Mouse (Mus musculus) adrenal gland, adult 18-20 months (tissue): Measurements from ENCODE around the gene Sp100. TPM values are rescaled to one million over a fixed set of nuclear protein-coding genes. Genes with fewer than 3 reads are reported as not detected.

Experiments
- DNase-seq, 2 experiments: peaks; one replicate each; pipeline ENCODE4 v3.0.0; 2021 to 2022; ENCODE audit warnings: low spot score in 2 of 2
- microRNA-seq, 2 experiments: library from miRNA; unstranded; fragments of <30 nt; microRNA quantifications; one replicate each; pipeline ENCODE4 v1.2.0; 2021; ENCODE audit warnings: borderline number of aligned reads in 2 of 2
- total RNA-seq, 2 experiments: library from RNA; stranded (reverse); gene quantifications; 1 replicate in 1 of 2; 2 replicates in 1 of 2; pipeline ENCODE4 v1.2.3; 2021

The Sp100 gene
- total RNA-seq, 2 experiments from 2014 or later = 17.1 to 19.6 TPM

DNA sequence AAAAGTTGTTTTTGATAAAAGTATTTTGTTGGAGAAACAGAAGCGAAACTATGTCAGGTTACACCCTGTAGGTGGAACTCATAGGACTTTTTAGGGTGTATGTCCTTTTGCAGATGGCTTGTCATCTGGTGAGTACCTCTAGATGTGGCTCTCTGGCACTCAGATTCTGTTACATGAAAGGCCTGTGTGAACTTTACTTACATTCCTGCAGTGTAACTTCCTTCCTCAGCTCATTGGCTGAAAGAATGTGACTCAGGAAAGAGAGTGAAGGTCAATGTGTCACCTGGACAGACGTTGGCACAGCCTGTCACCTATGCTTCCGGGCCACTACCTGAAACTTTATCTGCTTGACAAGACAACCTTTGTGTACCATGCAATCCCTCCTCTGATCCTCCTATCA, 94.8 kb downstream of the Sp100 start:
- no peak for DNase-seq

DNA sequence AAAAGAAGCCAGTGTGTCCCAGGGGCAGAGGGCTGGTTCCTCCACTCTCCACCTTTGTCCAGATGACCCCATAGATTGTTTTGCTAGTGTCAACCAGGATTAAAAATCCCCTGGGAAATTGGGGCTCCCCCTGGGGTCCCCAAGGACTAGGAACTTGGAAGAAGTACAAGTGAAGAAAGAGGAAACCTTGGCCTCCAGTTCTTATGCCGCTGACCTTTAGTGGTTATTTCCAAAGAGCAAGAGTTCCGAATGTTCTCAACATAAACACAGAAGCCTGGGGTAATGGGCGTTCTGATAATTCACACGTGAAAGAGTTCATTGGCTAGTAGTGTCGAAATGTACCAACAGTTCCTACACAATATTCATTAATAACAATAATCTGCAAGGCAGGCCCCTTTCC, 96.7 kb downstream of the Sp100 start:
- no peak for DNase-seq

DNA sequence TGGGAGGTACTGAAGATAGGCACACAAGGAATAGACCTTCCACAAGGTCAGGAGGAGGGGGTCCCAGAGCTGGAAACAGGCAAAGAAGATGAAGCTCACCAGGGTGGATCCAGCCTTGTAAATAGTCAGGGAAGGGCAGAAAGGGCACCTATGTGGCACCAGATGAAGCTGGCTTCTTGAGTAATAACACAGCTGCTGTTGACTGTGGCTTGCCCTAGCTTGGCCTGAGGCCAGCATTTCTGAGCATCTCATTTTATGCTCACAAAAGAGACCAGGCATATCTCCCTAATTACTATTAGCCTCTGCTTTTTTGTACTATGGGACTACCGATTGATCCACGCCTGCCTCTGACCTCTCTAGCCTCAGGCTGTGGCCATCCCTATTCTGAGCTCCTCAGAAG, 100.0 kb downstream of the Sp100 start:
- no peak for DNase-seq

GRCm38 (mm10) chr1:85750650-85751049, 100.9 kb downstream of the Sp100 start:
- no peak for DNase-seq

DNA sequence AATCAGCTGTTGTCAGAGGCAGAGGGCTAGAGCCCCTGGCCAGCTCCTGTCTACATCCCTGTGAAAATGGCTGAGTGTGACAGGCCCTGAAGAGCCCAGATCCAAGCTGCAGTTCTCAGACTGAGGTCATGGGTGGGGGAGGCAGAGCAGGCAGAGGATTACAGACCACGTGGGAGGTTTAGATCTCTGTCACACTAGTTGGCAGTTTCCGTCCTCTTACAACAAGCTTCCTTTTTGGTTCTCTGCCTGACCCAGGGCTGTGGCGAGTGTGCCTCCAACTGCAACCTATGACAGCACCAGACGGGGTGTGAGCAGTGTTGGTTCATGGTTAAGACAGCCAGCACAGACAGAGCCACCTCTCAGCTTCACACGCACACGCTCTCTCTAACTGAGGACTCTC, 101.7 kb downstream of the Sp100 start:
- DNase-seq = no peak

DNA sequence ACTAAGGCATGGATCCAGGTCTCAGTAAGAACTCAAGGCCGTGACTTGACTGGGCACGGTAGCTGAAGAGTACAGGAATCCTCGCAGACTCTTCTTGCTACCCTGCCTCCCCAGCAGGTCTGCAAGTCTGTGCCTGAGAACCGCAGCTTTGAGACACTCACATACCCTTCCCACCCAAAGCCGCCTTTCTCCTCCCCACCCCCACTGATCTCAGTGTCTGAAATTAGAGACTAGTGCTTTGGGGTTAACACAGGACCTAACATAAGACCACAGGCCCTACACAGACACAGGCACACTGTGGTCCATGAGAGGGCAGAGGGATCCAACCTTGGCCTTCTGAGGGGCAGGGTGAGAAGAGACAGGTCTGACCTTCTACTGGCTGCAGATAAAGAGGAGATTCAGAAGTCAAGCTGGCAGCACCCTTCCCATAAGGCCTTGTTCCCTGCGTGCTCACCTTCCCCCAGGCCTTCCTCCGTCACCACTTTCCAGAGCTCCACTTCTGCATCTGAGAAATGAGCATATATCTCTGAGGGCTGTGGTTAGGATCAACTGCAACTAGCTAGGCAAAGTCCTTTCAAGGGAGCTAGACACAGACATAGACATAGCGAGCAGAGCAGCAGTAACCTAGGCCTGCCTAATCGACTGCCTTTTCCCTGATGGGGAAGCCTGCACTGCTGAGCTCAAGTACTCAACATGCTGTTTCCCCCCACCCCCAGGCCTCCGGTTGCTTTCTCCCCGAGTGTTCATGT, 102.3 kb downstream of the Sp100 start:
- DNase-seq = no peak

DNA sequence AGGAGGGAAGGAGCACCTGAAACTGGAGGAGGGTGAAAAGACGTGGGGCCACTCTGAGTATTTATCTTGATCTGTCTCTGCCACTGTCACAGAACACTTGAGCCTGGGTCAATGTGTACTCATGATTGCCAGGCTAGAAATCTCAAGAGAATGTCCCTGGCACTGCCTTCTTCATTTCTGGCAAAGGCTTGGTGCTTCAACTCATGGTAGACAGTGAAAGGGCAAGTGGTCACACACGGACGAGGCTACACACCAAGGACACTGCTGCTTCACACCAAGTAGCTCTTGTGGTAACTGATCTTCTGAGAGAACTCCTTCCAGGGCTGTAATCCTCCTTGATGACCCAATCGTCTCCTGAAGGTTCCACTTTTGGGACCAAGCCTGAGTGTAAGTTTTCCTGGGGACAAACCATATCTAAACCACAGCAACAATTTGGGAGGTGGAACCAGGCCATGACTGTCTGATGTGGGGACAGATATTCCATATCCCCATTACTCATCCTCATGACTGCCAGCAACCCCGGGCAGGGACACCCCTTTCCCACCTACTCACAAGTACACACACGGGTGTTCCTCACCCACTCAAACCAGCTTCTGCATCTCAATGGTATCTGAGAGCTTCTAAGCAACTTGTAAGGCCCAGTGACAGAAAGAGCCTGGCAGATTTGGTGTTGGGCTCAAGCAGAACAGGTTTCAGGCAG, 107.9 kb downstream of the Sp100 start:
- DNase-seq = no peak

DNA sequence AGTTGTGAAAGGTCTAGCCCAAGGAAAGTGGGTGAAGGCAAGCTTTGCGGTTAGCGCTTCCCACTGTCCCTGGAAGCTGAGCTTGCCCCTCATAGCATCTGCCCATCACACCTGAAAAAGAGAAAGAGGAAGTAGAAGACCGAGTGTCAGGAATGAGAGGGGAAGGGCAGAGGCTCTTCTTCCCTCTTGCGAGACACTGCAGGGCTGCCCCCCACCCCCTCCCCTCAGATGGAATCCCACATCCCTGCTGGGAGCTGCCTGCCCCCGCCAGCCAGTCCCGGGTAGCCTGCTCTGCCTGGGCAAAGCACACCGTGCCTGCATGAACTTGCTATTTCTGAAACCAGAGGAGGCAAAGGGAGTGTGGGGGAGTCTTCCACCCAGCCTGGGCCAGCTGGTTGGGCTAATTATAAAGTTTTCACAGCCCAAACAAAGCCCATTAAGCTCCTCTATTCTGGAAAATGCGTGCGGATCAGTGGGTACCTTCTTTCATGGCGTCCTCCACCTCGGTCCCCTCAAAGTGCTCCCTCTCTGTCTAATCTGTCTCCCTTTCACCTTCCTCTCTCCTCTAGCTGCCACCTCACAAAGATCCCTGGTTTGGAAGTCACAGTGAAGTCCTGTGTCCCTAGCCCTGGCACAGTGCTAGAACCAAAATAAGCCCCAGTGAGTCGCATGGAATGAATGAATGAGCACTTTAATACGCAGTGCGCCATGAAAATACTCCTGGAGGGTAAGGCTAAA, 108.6 kb downstream of the Sp100 start:
- DNase-seq = no peak

GRCm38 (mm10) chr1:85758969-85759293, 109.1 kb downstream of the Sp100 start:
- no peak for DNase-seq

Small RNA genes within 50 kb of the gene (microRNA-seq; reads per million reads assigned to microRNA genes)
- gene Mir8096 = 0 reads per million in 2 experiments

Other genes with a start within 250 kb of the Sp100 start
- not detected for gene G530012D18Rik, start 74.3 kb upstream of the Sp100 start, total RNA-seq
- gene Sp110, start 51.2 kb upstream of the Sp100 start, total RNA-seq = 1 to 10 TPM; 2.5 to 4.4 TPM
- 1 to 10 TPM; 4.0 to 6.3 TPM for gene Sp140, start 49.6 kb upstream of the Sp100 start, total RNA-seq
- gene A630001G21Rik, start 128.7 kb downstream of the Sp100 start, total RNA-seq = under 1 TPM in 1 of 2 experiments, not detected in 1; 0.83 TPM
- gene Cab39, start 143.5 kb downstream of the Sp100 start, total RNA-seq = 100 to 1,000 TPM; 100 to 148 TPM
- 100 to 1,000 TPM; 480 to 761 TPM for gene Itm2c, start 244.3 kb downstream of the Sp100 start, total RNA-seq